Mouse (Mus musculus): ENCODE data around the gene Tmem186.
A peak's percentile ranks its signal among the peaks of the same experiment; 100 is the strongest.

Tmem186 gene

DNA sequence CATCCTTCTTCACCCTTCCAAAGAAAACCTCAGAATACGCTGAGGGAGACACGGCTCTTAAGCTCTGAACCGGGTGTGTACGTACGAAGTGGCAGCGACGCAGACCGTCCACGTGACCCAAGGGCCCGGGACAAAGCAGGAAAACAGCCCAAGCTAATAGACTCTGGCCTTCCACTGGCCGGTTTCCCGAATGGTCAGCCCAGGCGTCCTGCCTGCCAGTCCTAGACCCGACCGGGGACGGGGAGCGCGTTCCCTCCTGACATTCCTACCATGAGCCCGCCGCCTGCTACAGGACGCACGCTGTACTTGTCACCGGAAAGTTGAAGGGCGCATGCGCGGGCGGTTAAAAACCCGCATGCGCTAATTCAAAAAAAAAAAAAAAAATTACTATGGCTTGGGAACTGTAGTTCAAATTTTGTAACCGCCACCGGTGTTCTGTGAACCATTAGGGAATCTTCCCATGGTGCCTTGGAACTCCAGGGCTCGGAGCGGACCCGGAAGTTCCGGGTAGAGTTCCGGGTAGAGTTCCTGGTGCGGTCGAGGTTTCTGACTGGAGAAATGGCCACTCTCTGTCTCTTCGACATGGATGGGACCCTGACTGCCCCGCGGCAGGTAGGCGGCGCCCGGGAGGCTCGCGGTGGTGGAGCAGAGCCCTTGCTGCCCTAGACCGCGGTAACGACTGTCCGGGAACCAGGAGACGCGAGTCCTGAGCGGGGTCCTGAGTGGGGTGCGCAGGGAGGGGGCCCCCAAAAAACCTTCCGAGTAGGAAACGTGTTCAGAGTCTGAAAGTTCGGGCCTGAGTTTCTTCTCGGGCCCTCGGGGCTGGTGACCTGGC is at the start of gene Tmem186, which contains the start of gene Pmm2:
Tmem186 (minus strand) TSS at position 496 of the 835 bp plus-strand sequence.
Pmm2 (plus strand) TSS at position 458 of the 835 bp plus-strand sequence.
- peak; percentile 92 for DNase-seq

DNA sequence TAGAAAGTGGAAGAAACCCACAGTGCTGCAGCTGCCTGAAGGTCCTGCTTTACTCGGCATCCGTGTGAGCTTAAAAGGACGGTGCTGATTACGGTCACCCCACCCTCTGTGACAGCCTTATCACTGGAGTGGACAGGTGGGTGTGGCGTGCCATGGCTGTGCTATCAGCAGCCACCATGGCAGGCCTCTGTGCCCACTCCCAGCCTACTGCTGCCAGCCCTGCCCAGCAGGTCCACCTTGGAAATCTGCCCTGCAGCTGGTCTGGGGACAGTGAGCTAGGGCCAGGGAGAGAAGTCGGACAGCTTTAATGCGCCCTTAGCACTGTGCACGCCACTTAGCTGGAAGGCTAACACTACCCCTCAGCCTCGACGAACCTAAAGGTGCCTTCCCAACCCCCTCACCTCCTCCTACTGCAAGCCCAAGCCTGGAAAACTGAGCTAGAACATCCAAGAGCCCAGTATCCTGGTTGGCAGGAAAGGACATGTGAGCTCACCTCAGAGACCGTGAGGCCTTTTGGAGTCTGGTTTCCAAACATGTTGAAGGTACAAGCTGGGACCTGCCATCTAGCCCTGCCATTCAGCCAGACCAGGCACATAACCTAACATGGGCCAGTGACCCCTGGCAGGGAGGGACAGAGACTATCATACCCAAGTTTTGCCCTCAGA is 49.5 kb upstream of the Tmem186 start:
- DNase-seq: peak; percentile 42

DNA sequence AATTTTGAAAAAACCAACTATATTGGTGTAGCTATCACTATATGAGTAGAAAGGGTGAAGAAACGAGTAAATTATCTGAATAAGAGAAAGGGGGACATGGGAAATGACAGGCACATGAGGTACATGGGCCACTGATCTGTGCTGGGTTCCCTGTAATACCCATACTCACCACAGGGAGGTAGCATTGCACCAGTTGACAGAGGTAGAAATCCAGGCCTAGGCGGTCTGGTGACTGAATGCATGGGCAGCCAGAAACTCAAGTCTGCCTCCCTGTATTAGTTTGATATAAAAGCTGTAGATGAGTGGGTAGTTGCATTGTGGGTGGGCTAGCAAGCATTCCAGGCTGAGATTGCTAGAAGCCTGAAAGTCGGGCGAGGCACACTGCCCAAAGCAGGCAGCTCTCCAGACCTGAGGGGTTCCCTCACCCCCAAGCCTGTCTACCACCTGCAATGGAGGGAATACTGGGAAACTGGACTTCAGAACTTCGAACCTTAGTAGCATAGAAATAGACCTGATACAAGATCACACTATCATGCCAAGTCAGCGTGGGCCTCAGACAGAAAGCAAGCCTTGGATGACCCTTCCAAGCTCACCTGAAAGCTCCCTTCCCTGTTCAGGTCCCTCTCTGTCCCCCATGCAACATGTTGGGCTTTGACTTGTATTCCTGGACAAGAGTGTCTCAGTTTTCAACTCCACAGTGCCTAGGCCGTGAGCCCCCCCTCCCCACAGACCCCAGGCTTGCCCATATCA is 48.8 kb upstream of the Tmem186 start:
- peak; percentile 77 for DNase-seq

DNA sequence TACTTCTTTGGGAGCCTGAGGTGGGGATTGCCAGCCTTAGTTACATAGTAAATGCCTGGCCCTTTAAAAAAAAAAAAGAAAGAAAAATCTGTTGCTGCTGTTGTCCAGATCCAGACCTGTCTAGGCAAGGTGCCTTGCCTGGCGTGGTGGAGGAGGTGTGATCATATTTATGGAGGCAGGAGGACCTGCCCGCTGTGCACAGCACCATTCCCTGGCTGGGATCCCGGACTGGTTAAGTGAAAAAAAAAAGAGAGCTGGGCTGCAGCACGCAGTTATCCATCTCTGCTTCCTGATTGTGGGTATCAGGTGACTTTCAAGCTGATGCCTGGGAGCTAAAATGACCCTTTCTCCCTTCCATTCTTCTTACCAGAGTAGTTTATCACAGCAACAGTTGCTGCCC is 47.6 kb upstream of the Tmem186 start:
- DNase-seq: peak; percentile 83

DNA sequence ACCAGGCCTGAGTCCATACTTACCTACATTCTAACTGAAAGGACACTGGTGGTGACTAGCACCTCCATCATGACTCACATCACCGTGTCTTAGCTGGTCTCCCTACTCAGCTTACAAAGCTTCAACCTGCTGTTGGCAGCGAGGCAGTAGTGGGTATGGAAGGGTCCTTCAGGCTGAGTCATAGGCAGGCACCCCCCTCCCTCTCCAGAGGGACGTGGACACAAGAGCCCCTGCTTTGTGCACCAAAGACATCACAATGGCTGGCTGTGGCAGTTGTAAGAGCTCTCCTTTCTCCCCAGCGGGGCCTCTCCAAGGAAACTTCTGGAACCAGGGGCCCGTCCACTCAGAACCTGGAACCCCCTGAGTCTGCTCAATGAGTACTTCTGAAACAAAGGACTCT is 43.0 kb upstream of the Tmem186 start, which contains the start of gene Gm5767:
Gm5767 (plus strand) TSS at position 301 of the 400 bp plus-strand sequence.
- DNase-seq: no peak

DNA sequence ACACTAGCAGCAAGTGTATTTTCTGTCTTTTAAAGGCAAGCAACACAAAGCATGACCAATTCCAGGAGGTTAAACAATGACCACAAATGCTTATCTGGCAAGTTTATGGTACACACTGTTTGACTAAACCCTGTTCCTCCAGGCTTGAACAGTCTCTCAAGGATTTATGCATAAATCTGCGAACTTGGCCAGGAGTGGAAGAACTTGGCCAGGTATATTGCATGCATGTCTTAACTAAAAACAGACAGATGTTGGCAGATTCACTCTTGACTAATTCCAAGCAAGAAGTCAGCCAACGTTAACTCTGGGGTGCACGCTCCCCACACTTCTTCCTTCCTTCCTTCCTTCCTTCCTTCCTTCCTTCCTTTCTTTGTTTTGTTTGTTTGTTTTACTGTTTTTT is 42.3 kb upstream of the Tmem186 start:
- DNase-seq: no peak

DNA sequence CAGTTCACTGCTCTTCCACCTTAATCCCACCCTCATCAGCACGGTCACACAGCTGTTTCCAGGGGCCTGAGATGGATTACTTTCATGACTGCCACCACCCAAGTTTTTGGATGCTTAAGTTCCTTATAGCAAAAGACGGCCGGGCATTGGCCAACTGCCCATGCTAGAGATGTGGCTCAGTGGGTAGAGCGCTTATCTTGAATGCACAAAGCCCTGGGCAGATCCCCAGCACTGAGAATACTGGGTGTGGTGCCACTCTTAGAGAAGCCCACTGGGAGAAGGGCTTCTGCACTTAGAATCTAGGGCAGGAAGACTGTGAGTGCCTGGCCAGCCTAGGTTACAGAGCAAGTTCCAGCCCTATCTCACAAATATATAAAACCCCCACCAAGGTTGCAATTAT is 41.2 kb upstream of the Tmem186 start:
- DNase-seq: no peak

DNA sequence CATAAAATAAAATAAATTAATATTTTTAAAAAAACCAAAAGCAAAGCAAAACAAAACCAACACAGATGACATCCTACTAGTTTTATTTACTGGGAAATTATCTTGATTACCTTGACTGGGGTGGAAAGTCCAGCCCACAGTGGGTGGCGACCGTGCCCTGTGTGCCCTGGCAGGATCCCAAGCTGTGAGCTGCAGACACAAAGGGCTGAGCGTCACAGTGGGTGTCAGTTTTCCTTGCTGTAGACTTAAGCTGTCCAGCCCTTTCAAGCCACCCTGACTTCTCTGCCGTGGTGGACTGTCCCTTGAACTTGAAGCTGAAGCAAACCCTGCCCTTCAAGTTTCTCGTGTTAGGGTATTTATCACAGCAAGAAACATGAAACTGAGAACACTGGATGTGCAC is 40.5 kb upstream of the Tmem186 start:
- no peak for DNase-seq

DNA sequence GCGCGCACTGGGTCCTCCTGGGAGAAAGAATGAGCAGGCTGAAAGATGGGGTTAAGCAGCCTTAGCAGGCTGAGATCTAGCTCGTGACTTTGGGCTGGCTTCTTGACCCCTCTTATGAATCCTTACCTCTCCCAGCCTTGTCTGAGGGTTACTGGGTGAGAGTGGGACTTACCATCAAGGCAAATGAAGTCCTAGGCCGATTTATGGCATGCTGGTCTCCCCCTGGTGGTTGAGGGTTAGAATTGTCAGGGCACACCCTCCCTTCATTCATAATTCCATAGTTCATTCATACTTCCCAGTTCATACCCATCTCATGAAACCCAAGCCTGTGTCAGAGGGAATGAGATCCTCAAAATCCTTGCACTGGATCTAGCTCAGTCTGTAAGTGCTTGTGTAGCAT is 39.3 kb upstream of the Tmem186 start:
- peak; percentile 29 for DNase-seq

DNA sequence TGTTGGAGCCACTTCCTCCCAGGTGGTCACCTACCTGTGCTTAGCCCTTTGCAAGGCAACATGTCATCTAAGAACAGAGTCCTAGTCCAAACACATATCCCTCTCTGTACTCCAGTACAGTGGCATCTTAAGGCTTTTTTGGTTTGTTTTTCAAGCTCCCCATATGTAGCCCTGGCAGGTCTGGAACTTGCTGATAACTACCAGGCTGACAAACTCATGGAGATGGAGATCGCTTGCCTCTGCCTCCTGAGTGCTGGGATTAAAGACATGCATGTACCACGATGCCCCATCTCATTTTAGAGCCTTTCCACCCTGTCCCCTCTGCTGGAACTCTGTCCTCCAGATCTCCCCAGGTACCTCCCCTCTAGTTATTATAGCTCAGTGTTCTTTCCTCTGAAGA is 38.7 kb upstream of the Tmem186 start:
- no peak for DNase-seq

DNA sequence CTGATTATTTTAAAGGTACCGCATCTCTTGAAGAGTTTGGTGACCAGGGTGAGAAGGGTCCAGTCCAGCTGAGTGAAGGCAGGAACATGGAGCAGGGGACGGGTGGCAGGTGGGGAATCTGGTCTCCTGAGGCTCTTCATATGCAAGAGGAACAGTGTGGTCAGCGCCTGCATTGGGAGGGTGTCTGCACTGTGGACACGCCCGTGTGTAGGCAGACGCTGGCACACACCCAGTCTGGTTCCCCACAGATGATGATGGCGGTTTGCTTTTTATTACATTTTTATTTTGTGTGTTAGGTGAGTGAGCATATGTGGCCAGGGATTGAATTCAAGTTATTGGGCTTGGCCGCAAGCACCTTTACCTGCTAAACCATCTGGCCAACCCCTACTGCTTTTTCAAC is 38.0 kb upstream of the Tmem186 start:
- no peak for DNase-seq

DNA sequence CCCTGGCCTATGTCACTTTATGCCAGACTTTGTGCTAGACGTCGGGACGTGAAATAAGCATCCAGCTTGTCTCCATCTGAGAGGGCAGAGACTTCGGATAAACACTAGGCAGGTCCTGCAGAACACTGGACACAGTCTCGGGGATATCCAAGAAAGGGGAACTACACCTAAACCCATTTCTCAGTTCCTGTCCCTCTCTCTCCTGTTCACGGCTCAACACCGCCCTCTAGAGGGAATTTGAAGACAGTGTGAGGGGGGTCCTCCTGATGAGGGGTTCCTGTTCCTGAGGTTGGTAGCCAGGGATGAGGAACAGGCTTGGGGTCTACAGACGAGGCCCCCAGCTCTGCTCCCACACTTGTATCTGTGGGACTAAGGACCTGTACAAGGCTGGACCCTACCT is 36.7 kb upstream of the Tmem186 start:
- DNase-seq: no peak

DNA sequence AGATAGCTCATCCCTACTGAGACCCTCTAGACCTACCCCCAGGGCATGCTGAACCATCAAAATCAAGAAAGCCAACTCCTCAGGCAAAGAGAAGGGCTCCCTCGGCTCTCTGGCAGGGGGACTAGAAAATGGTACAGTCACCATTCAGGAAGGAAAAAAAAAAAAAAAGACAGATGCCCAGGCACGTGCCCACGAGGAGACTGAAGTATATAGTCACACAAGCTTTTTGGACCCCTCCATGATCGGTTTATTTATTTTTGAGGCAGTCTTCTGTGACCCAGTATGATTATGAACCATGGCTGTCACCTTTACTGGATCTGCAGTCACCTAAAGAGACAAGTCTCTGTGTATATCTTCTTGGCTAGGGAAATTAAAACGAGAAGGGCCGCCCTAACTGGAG is 35.8 kb upstream of the Tmem186 start:
- DNase-seq: no peak

DNA sequence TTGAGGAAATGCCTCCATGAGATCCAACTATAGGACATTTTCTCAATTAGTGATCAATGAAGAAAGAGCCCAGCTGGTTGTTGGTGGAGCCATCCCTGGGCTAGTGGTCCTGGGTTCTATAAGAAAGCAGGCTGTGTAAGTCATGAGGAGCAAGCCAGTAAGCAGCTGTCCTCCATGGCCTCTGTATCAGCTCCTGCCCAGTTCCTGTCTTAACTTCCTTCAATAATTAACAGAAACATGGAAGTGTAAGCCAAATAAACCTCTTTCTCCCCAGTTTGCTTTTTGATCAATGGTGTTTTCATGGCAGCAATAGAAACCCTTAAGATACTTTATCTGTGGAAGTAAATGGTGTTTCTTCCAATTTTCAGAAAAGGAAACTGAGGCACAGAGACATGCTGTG is 35.3 kb upstream of the Tmem186 start:
- DNase-seq: no peak

DNA sequence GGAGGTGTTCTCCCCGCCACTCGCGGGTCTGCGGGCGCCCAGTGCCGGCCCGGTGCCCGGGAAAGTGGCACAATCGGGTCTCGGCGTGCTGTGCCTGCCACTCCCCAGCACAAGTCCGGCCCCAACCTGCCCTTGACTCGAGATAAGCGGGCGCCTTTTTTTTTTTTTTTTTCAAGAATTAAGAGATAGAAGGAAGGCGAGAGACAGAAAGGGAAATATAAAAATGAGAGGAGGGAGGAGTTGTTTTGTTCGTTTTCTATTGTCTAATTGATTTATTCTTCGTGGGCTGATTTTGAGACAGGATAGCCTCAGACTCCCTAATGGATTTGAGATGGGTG is 34.8 kb upstream of the Tmem186 start:
- DNase-seq: no peak

DNA sequence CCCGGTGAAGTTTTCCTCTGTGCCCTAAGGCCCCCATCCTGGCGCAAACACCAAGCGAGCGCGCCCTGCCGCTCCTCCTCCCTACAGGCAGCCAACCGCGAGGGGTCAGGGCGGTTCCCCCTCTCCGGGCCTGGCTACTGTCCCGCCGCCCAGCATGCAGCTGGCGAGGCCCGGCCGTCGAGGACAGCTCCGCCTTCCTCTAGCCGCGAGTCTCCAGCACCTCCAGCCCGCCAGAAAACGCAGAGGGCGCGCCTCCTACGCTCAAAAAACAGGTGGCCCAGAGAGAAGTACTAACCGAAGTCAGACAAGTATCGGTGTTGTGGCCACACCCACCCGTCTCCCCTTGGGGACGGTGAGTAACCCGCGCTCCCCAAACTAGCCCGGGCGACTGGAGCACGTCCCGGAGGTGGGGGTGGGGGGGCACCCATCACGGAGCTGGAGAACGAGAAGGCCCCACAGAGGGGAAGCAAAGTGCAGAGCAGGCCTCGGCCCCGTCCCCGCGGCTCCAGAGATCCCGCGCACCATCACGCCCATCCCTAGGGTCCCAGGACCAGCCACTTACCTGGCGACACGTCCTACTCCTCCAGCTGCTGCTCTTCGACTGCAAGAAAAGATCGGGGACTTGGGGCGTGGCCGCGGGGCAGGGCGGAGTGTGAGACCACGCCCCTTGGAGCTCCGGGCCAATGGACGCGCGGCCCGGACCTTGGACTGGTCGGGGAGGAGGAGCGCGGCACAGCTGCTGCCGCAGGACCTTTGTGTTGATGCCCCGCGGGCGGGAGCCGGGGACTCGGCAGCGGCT is 34.2 kb upstream of the Tmem186 start, which contains the start of gene Carhsp1:
Carhsp1 (minus strand) TSS at position 605 of the 799 bp plus-strand sequence.
- DNase-seq: peak; percentile 70

DNA sequence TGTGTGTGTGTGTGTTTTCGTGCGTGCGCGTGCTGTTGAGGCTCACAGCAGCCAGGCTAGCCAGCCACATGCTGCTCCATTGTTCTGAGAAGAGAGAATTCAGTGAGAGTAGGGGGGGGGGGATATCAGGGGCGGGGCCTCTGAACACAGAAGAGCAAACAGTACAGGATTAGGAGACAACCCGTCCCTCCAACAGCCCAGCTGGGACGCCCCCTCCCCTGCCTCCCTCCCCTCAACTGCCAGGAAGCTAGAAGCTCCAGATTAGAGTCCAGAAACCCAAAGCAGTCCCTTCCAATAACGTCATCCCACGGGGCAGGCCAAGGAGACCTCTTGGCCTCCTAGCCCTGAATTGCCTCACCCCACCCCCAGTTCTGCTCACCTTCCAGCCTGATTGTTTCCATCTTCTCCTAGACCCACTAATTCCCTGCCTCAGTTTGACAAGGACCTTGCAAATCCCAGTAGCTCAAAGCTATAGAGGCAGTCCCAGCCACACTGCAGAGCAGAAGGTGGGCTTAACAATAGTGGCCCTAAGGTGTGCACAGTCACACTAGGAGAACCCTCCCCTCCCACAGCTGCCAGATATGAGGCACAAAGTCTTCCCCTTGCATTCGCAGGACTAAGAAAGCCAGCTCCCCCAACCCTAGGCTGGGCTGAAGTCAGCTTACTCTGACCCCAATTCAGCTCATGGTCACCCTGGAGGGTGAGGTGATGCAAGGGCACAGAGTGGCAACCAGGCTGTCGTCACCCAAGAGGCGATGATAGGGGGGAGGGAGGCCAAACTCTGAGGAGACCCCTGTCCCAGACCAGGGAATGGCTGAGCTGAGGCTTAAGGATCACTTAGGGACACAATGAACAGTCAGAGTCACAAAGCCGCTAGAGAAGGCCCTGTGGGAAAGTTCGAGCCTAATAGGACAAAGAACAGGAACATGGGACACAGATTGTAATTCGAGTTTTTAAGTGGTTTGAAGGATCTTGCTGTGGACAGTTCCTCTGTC is 32.8 kb upstream of the Tmem186 start:
- DNase-seq: no peak

DNA sequence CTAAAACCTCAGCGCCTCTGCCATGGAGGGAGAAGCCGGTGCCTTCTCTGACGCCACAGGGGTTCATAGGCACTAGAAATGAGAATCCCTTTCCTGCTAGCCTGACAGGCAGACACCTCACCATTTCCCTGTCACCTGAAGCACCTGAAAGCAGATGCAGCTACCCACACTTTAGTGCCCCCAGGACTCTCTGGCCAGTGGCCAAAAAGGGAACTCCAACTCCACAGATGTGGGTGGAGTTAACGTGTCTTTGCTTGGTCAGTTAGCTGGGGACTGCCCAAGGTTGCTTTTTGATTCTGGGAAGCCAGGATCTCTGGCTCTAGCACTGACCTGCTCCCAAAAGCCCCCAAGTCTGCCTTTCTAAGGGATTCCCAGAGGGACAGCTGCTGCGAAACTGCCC is 31.9 kb upstream of the Tmem186 start:
- no peak for DNase-seq

DNA sequence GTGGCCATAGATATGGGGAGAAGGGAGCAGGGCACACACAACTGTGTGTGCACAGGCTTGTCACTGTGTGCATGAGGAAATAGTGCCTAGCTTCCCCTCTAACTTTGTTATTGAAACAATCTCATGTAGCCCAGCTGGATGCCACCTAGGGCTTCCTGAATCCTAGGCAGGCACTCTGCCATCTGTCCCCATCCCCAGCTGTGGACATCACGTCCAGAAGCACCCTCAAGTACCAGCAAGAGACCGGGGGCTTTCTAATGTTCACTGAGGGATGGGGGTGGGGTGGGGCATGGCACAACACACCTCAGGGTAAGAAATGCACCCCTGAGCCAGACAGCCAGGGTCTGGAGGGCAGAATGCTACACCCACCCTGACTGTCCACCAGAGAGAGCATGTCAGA is 30.9 kb upstream of the Tmem186 start:
- DNase-seq: no peak

DNA sequence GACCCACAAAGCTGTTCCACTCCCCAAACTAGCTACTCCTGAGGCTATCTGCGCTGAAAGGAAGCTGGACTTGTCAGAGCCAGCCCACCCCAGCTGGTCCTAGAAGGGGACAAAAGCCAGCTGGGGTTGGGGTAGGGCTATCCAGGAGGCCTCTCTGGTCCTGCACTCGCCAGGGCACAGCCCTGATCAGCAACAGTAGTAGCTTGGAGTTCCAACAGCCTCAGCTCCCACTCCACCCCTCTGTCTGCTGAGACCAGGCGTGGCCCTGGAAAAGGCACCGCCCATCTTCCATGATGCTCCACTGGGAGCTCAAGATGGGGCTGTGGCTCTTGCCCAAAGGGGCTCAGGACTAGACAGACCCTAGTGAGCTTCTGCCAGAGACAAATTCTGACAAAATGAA is 30.3 kb upstream of the Tmem186 start:
- DNase-seq: no peak

DNA sequence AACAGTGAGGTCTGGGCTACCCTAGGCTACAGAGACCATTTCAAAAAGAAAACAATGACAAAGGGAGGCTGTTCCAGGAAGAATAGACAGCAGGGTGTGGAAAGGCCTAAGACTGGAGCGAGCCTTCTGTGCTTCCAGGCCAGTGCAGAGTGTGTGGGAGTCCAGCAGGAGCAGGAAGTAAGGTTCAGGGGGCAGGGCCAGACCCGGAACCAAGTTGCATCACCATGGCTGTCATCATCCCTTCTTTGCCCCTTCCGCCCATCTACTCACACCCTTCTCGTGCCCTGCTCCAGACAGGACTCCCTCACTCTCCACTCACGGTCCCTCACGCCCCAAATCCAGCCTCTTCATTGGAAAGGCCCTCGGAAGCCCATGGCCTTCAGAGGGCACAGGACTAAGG is 29.7 kb upstream of the Tmem186 start:
- no peak for DNase-seq

DNA sequence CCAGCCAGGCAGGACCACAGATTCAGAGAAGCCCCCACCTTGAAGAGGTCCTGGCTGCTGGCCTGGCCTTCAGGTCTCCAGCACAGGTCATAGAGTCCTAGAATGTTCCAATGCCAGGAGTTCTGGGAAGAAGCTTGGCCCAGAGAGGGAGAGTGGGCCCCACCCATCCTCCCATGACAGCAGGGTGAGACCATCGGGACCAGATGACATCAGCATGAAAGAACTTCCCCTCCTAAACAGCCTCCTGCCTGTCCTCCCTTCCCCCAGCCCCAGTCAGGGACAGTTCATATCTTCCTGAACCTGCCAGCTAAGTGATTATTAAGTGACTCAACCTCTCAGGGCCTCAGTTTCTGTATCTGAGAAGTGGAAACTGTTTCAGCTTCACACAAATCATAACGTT is 28.9 kb upstream of the Tmem186 start:
- no peak for DNase-seq
